Mouse (Mus musculus) embryonic fibroblast, embryonic 13.5 days (primary cell): ENCODE measurements around the gene Cadps.

ENCODE experiments used
- CTCF ChIP-seq: IDR thresholded peaks from 2 replicates; pipeline ENCODE4 v1.5.1; 2011; ENCODE audit warnings: mild to moderate bottlenecking, control low read depth, low read length, moderate library complexity, borderline replicate concordance; ENCODE audit not compliant: insufficient read depth
- POLR2A ChIP-seq: IDR thresholded peaks from 2 replicates; pipeline ENCODE4 v1.6.1; 2011; ENCODE audit warnings: low read depth, mild to moderate bottlenecking, control low read depth, low read length, moderate library complexity

DNA sequence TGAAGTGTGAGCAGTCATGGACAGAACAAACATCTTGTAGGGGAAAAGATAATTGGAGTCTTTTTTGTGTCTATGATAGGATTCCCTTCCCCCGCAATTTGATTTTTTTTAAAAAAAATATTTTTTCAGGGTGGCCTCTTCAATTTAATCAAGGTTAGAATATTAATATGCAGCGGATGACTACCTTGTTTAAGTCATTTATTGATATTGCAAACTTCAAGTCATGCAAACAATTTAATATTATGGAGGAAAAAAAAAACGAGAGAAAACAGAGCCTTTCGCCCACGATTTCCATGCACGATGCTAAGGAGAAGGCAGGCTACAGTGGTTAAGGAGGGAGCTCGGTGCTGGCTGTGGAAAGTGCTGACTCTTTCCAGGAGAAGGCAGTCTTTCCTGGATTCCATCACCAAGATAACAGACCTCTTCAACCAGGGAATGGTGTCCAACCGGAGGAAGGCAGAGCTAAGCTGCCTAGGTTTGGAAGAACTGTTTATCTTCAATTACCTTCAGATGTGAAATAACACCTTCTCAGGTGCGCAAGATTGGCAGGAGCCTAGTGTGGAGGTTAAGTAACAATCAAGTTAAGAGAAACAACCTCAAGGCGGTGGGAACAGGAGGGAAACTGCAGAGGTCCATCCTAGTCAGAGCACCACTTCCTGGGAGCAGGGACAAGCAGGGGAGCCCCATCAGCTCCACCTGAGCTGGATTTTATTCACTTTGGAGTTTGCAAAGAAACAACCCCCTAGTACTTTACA, 483.9 kb downstream of the Cadps start:
- no peak for TF ChIP-seq CTCF
- no peak for TF ChIP-seq POLR2A
